Comparison of ENCODE assay signal across 15 mouse cellular contexts in genomic region chr7:84335766-84336579, GRCm38 (mm10).
DNase-seq lines count a peak whose midpoint lies in the region; ATAC-seq and TF ChIP-seq lines count a peak whose summit lies in the region.
"Had no signal": no experiment of that assay in that cellular context is flagged by ENCODE, and none has a peak within 500 bp of the region (broad histone marks: within the 10 kb centered on the region; RNA-seq: fewer than 3 reads in every experiment).

No protein-coding gene starts in this region.

- no peak for TF ChIP-seq CTCF in liver, adult 2 months (IDR thresholded peaks at IDR 0.05; ENCODE audit: low read depth, low read length)
- TF ChIP-seq CTCF in liver, postnatal 0 days (IDR thresholded peaks at IDR 0.05; ENCODE audit: low read depth) = no peak

- no peaks in the 10 kb centered on the region for H3K79me2 ChIP-seq in liver, adult 2 months (ENCODE audit: control insufficient read depth, insufficient read depth, low read length)

- H3K4me1 ChIP-seq in heart, embryonic 12.5 days (replicated peaks) = peaks cover 60% of the 10 kb centered on the region
- H3K4me1 ChIP-seq in liver, adult 2 months (ENCODE audit: control insufficient read depth, insufficient read depth, low read length) = peaks cover 10% of the 10 kb centered on the region; the same call in 1 of the 2 replicates
- no peaks in the 10 kb centered on the region for H3K4me1 ChIP-seq in liver, postnatal 0 days (ENCODE audit: insufficient read depth)
- peaks cover 54% of the 10 kb centered on the region for H3K4me1 ChIP-seq in embryonic facial prominence, embryonic 13.5 days

- peak overlapping the region; percentile 70 for H3K27ac ChIP-seq in heart, embryonic 12.5 days (ENCODE audit: poor library complexity, severe bottlenecking)
- no peak overlapping the region for H3K27ac ChIP-seq in liver, adult 2 months (replicated peaks; ENCODE audit: insufficient read depth, low read depth, low read length)
- no peak overlapping the region for H3K27ac ChIP-seq in liver, postnatal 0 days (ENCODE audit: low read depth)
- peak overlapping the region; percentile 66; the same call in 1 of the 2 replicates for H3K27ac ChIP-seq in embryonic facial prominence, embryonic 13.5 days
- H3K27ac ChIP-seq: left cerebral cortex, adult 2 months had no signal

- WGBS in heart, embryonic 12.5 days = 52% methylated on average over 6 of the region's 6 CpGs
- WGBS in liver, adult 2 months = 49% methylated on average over 6 of the region's 6 CpGs
- 64% methylated on average over 6 of the region's 6 CpGs for WGBS in liver, postnatal 0 days (ENCODE audit: insufficient replicate concordance)
- 47% methylated on average over 6 of the region's 6 CpGs for WGBS in embryonic facial prominence, embryonic 13.5 days

- no peak overlapping the region for H3K4me3 ChIP-seq in heart, embryonic 12.5 days
- no peak overlapping the region for H3K4me3 ChIP-seq in liver, adult 2 months (ENCODE audit: insufficient read depth, low read depth, low read length)
- H3K4me3 ChIP-seq in liver, postnatal 0 days (ENCODE audit: low read depth, low read length) = no peak overlapping the region
- H3K4me3 ChIP-seq in embryonic facial prominence, embryonic 13.5 days = no peak overlapping the region
- H3K4me3 ChIP-seq: left cerebral cortex, adult 2 months had no signal

- H3K9me3 ChIP-seq in heart, embryonic 12.5 days (replicated peaks) = no peaks in the 10 kb centered on the region
- H3K9me3 ChIP-seq in liver, postnatal 0 days (ENCODE audit: low read length) = no peaks in the 10 kb centered on the region
- H3K9me3 ChIP-seq in embryonic facial prominence, embryonic 13.5 days = no peaks in the 10 kb centered on the region

- H3K36me3 ChIP-seq in heart, embryonic 12.5 days = no peaks in the 10 kb centered on the region
- no peaks in the 10 kb centered on the region for H3K36me3 ChIP-seq in liver, adult 2 months (ENCODE audit: control insufficient read depth, insufficient read depth, low read length)
- no peaks in the 10 kb centered on the region for H3K36me3 ChIP-seq in liver, postnatal 0 days (replicated peaks; ENCODE audit: insufficient read depth, low read length)
- H3K36me3 ChIP-seq in embryonic facial prominence, embryonic 13.5 days = peaks cover 7% of the 10 kb centered on the region; the same call in 1 of the 2 replicates

- no peak for DNase-seq in heart, postnatal 4 days
- DNase-seq in liver, adult 2 months (ENCODE audit: extremely low read depth, low read depth, low spot score) = peak; percentile 67
- no peak for DNase-seq in liver, postnatal 0 days
- DNase-seq in lung, postnatal 4 days = peak; percentile 20 to 65
- no peak for DNase-seq in Muller cell, postnatal 12 days (ENCODE audit: inconsistent ontology term)
- DNase-seq: adrenal gland, postnatal 25 days; cerebellum, adult 11 months; kidney, postnatal 25 days; thymus, postnatal 25 days had no signal

- TF ChIP-seq POLR2A in liver, adult 2 months (IDR thresholded peaks at IDR 0.05; ENCODE audit: extremely low read depth, insufficient read depth, low read length) = no peak

- H3K27me3 ChIP-seq in heart, embryonic 12.5 days (replicated peaks) = no peaks in the 10 kb centered on the region
- no peaks in the 10 kb centered on the region for H3K27me3 ChIP-seq in liver, adult 2 months (ENCODE audit: control insufficient read depth, insufficient read depth, low read length)
- no peaks in the 10 kb centered on the region for H3K27me3 ChIP-seq in liver, postnatal 0 days (ENCODE audit: insufficient read depth, low read length)
- no peaks in the 10 kb centered on the region for H3K27me3 ChIP-seq in embryonic facial prominence, embryonic 13.5 days
- H3K27me3 ChIP-seq: CH12.LX had no signal

- ATAC-seq in heart, embryonic 12.5 days (ENCODE audit: insufficient number of reproducible peaks, low FRiP score) = no peak
- no peak for ATAC-seq in liver, postnatal 0 days
- no peak for ATAC-seq in embryonic facial prominence, embryonic 13.5 days (ENCODE audit: insufficient number of reproducible peaks, insufficient read depth, low FRiP score, low TSS enrichment, low read depth)
- ATAC-seq: inflammation-experienced regulatory T-cells, adult 6 months had no signal

- no peak overlapping the region for H3K4me2 ChIP-seq in heart, embryonic 12.5 days
- no peak overlapping the region for H3K4me2 ChIP-seq in liver, postnatal 0 days (ENCODE audit: low read depth, low read length)
- H3K4me2 ChIP-seq in embryonic facial prominence, embryonic 13.5 days = no peak overlapping the region
- H3K4me2 ChIP-seq: liver, embryonic 11.5 days had no signal

- TF ChIP-seq EP300 in liver, postnatal 0 days (IDR thresholded peaks at IDR 0.05; ENCODE audit: low read depth) = no peak

- H3K9ac ChIP-seq in heart, embryonic 12.5 days = no peak overlapping the region
- H3K9ac ChIP-seq in liver, adult 2 months (ENCODE audit: low read depth, low read length) = no peak overlapping the region
- H3K9ac ChIP-seq in liver, postnatal 0 days (replicated peaks) = no peak overlapping the region
- no peak overlapping the region for H3K9ac ChIP-seq in embryonic facial prominence, embryonic 13.5 days

Comparison
In these comparisons a context has a peak if more than half of its experiments do, and no peak if none do; other contexts are left out.
1. DNase-seq: peak in liver, adult 2 months (single experiment) and lung, postnatal 4 days (2 of 2); none in heart, postnatal 4 days (single experiment), liver, postnatal 0 days (single experiment) and Muller cell, postnatal 12 days (single experiment).
2. H3K27ac ChIP-seq: peak in heart, embryonic 12.5 days (single experiment) and embryonic facial prominence, embryonic 13.5 days (single experiment); none in liver, adult 2 months (single experiment) and liver, postnatal 0 days (single experiment).